Mouse (Mus musculus) ES-E14 (cell line): ENCODE data around the gene Scarb1.

ENCODE experiments used
- CHD2 ChIP-seq: IDR thresholded peaks from 2 replicates; pipeline ENCODE4 v1.6.1; 2014; ENCODE audit warnings: mild to moderate bottlenecking, low read depth, low read length, inconsistent platforms
- MAFK ChIP-seq: IDR thresholded peaks from 2 replicates; pipeline ENCODE4 v1.6.1; 2014; ENCODE audit warnings: mild to moderate bottlenecking, low read depth, low read length, inconsistent platforms; ENCODE audit not compliant: insufficient read depth
- ZC3H11A ChIP-seq: IDR thresholded peaks from 2 replicates; pipeline ENCODE4 v1.6.1; 2012; ENCODE audit warnings: low read depth, mild to moderate bottlenecking, inconsistent platforms, low read length, borderline replicate concordance
- ZNF384 ChIP-seq: IDR thresholded peaks from 2 replicates; pipeline ENCODE4 v1.6.1; 2012; ENCODE audit warnings: low read depth, low read length, inconsistent platforms

- TF ChIP-seq CHD2 = no peak
- peak; percentile 53; the same call in 1 of the 2 replicates for TF ChIP-seq ZC3H11A
- TF ChIP-seq MAFK = no peak
- TF ChIP-seq ZNF384 = 0 out of 2 replicates have a peak, but pooled peaks have one; percentile 38
These were observed 72.7 kb downstream of the Scarb1 start for GRCm38 (mm10) chr5:125268033-125268765.
